Mouse (Mus musculus): ENCODE data around the gene Tnfsfm13. TPM values are rescaled to one million over a fixed set of nuclear protein-coding genes. Genes with fewer than 3 reads are reported as not detected.
"Not testable (repeated sequence)": the region's sequence is repeated elsewhere in the genome, so short reads cannot be mapped to it uniquely, and the experiment has no call there.

Gene Tnfsfm13
- polyA plus RNA-seq, 1 experiment from 2014 or later = 0.75 TPM

DNA sequence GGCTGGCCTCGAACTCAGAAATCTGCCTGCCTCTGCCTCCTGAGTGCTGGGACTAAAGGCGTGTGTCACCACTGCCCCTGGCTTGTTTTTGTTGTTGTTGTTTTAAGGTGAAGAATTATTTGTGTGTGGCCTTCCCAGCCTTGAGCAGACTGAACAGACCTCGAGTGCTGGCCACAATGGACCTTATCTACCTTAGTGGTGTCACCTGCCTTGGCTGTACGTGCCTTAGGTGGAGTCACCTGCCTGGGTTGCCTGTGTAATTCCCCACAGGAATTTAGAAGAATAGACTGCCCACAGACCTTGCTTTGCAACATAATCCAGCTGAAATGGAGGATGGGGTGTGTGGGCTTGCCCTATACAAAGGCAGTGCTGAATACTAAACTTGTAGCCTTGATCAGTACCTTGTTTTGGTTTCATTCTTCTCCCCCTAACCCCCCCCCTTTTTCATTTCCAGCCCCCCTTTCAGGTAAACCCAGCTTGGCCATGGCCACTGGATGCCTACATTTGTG, 12.0 kb upstream of the Tnfsfm13 start:
- H3K27ac ChIP-seq (ENCODE audit: low read depth, low read length) = no peak overlapping the region
- H3K4me2 ChIP-seq (ENCODE audit: low read depth, low read length) = no peak overlapping the region
- H3K9ac ChIP-seq (replicated peaks; ENCODE audit: low read depth, low read length) = no peak overlapping the region
- no peaks in the 10 kb centered on the region for H3K4me1 ChIP-seq (ENCODE audit: control insufficient read depth, insufficient read depth, low read length)
- ATAC-seq (ENCODE audit: low read depth) = no peak
- no peaks in the 10 kb centered on the region for H3K27me3 ChIP-seq (ENCODE audit: control insufficient read depth, insufficient read depth, low read length)
- no peaks in the 10 kb centered on the region for H3K36me3 ChIP-seq (ENCODE audit: control insufficient read depth, insufficient read depth, low read length)
- WGBS = 84% methylated on average over 4 of the region's 4 CpGs
- no peaks in the 10 kb centered on the region for H3K9me3 ChIP-seq (ENCODE audit: control insufficient read depth, low read length)
- no peak overlapping the region for H3K4me3 ChIP-seq (ENCODE audit: low read depth, low read length)

DNA sequence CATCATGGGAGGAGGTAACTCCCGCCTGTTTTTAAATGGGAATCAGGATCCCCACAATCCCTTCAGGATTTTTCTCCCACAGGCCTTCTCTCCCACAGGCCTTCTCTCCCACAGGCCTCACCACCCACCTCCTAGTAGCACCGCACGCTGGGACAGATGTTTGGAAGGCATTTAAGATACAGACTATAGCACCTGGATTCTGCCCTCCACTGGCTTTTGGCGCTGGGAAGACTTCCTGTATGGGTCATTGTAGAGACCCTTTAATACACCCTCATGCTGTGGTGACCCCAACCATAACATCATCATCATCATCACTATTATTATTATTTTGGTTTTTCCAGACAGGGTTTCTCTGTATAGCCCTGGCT, 11.6 kb upstream of the Tnfsfm13 start:
- Histone ChIP-seq H3K9ac (replicated peaks; ENCODE audit: low read depth, low read length) (no peak overlapping the region), H3K4me3 (ENCODE audit: low read depth, low read length) (no peak overlapping the region), H3K4me1 (ENCODE audit: control insufficient read depth, insufficient read depth, low read length) (no peaks in the 10 kb centered on the region), H3K36me3 (ENCODE audit: control insufficient read depth, insufficient read depth, low read length) (no peaks in the 10 kb centered on the region), H3K4me2 (ENCODE audit: low read depth, low read length) (no peak overlapping the region), H3K27ac (ENCODE audit: low read depth, low read length) (no peak overlapping the region), H3K9me3 (ENCODE audit: control insufficient read depth, low read length) (no peaks in the 10 kb centered on the region), H3K27me3 (ENCODE audit: control insufficient read depth, insufficient read depth, low read length) (no peaks in the 10 kb centered on the region)
- 92% methylated on average over 4 of the region's 4 CpGs for WGBS
- no peak for ATAC-seq (ENCODE audit: low read depth)

DNA sequence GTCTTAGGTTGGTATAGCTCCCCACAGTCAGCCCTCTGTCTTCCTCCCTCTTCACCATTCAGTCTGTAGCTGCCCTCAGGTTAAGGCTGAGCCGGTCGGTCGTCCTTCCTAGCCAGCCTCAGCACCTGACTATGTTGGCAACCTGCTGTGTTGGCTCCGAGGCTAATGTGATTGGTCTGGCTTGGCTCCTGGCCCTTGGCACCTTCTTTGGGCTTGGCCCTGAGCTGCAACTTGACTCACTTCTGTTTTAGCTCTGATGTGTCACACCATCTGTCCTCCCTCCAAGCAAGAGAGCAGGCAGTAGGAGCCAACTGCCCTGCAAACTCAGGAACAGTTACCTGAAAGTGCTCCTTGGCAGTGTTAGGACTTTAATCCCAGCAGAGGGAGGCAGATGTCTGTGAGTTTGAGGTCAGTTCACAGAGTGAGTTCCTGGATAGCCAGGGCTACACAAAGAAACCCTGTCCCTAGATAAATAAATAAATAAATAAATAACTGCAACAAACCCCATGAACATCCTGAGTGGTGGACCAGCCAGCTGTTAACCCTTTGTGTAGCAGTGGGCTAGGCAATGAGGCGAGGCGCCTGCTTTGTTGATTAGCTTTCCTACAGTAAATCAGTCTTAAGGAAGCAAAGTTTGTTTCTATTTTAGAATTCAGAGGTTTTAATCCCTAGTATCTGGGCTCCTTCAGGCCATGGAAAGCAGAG, 11.0 kb upstream of the Tnfsfm13 start:
- H3K4me2 ChIP-seq (ENCODE audit: low read depth, low read length) = no peak overlapping the region
- no peak overlapping the region for H3K9ac ChIP-seq (replicated peaks; ENCODE audit: low read depth, low read length)
- no peak for ATAC-seq (ENCODE audit: low read depth)
- no peaks in the 10 kb centered on the region for H3K27me3 ChIP-seq (ENCODE audit: control insufficient read depth, insufficient read depth, low read length)
- WGBS = 51% methylated on average over 6 of the region's 6 CpGs
- no peak overlapping the region for H3K4me3 ChIP-seq (ENCODE audit: low read depth, low read length)
- no peak overlapping the region for H3K27ac ChIP-seq (ENCODE audit: low read depth, low read length)
- no peaks in the 10 kb centered on the region for H3K4me1 ChIP-seq (ENCODE audit: control insufficient read depth, insufficient read depth, low read length)
- no peaks in the 10 kb centered on the region for H3K9me3 ChIP-seq (ENCODE audit: control insufficient read depth, low read length)
- no peaks in the 10 kb centered on the region for H3K36me3 ChIP-seq (ENCODE audit: control insufficient read depth, insufficient read depth, low read length)

DNA sequence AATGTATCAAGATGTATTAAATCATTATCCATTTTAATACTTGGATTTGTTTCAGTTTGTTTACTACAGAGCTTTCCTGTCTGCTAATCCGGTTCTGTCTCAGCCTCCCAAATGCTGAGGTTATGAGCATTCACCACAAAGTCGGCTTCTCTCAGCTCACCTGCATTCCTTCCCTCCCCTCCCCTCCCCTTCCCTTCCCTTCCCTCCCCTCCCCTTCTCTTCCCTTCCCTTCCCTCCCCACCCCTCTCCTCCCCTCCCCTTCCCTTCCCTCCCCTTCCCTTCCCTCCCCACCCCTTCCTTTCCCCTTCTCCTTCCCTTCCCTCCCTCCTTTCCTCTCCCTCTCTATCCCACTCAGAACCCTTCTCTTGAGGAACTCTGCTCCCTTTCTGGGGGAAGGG, 8.7 kb upstream of the Tnfsfm13 start:
- no peaks in the 10 kb centered on the region for H3K27me3 ChIP-seq (ENCODE audit: control insufficient read depth, insufficient read depth, low read length)
- H3K4me2 ChIP-seq (ENCODE audit: low read depth, low read length) = no peak overlapping the region
- no peaks in the 10 kb centered on the region for H3K9me3 ChIP-seq (ENCODE audit: control insufficient read depth, low read length)
- H3K27ac ChIP-seq (ENCODE audit: low read depth, low read length) = no peak overlapping the region
- no peak overlapping the region for H3K4me3 ChIP-seq (ENCODE audit: low read depth, low read length)
- 46% methylated on average over 2 of the region's 2 CpGs for WGBS
- no peaks in the 10 kb centered on the region for H3K4me1 ChIP-seq (ENCODE audit: control insufficient read depth, insufficient read depth, low read length)
- no peak for ATAC-seq (ENCODE audit: low read depth)
- H3K36me3 ChIP-seq (ENCODE audit: control insufficient read depth, insufficient read depth, low read length) = no peaks in the 10 kb centered on the region
- H3K9ac ChIP-seq (replicated peaks; ENCODE audit: low read depth, low read length) = no peak overlapping the region

DNA sequence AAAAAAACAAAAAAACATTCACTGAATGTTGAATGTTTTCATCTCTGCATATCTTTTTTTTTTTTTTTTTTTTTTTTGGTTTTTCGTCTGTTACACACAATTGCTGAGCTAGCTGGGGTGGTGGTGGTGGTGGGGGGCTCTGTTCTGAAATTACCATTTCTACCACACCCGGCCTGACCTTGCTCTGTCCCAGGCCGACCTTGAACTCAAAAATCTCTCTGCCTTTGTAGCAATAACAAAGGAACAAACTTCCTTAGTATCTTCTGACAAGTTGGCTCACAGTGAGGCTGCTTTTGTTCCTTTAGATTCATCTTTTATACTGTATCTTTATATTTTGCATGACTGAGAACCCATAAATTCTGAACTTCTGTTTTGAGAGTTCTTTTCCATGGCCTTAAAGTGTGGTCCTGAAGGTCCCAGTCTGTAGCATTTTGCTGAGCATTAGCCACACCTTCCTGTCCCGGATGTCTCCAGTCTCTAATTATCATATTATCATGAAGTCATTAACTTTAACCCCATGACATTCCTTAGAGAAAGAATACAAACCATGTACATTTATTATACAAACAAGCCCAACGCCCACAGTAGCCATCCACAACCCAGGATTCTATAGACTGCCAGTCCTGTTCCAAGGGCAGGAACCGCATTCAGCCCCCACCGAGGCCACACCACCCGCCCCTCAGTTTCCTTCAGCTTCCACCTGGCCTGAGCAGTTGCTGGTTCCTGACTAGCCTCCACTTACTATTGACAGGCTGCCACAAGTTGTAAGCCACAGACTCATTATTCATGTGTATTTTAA, 8.1 kb upstream of the Tnfsfm13 start:
- ATAC-seq (ENCODE audit: low read depth) = no peak
- Histone ChIP-seq H3K36me3 (ENCODE audit: control insufficient read depth, insufficient read depth, low read length) (no peaks in the 10 kb centered on the region), H3K9ac (replicated peaks; ENCODE audit: low read depth, low read length) (no peak overlapping the region), H3K27me3 (ENCODE audit: control insufficient read depth, insufficient read depth, low read length) (no peaks in the 10 kb centered on the region), H3K4me2 (ENCODE audit: low read depth, low read length) (no peak overlapping the region), H3K4me1 (ENCODE audit: control insufficient read depth, insufficient read depth, low read length) (no peaks in the 10 kb centered on the region), H3K27ac (ENCODE audit: low read depth, low read length) (no peak overlapping the region), H3K9me3 (ENCODE audit: control insufficient read depth, low read length) (no peaks in the 10 kb centered on the region), H3K4me3 (ENCODE audit: low read depth, low read length) (no peak overlapping the region)
- 78% methylated on average over 8 of the region's 8 CpGs for WGBS

DNA sequence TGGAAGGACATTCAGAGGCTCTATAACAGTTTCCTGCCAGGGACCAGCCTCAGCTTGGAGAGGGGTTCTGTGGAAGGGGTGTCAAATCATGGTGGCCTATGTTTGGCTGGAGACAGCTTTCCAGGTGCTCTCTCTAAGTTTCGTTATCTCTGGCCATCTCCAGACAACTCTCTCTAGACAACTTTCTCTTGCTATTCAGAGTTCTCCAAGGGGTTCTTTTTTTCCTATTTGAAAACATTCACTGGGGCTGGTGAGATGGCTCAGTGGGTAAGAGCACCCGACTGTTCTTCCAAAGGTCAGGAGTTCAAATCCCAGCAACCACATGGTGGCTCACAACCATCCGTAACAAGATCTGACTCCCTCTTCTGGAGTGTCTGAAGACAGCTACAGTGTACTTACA, 7.5 kb upstream of the Tnfsfm13 start:
- ATAC-seq (ENCODE audit: low read depth); H3K36me3 ChIP-seq (ENCODE audit: control insufficient read depth, insufficient read depth, low read length); H3K9me3 ChIP-seq (ENCODE audit: control insufficient read depth, low read length); H3K4me3 ChIP-seq (ENCODE audit: low read depth, low read length); H3K4me2 ChIP-seq (ENCODE audit: low read depth, low read length); H3K27me3 ChIP-seq (ENCODE audit: control insufficient read depth, insufficient read depth, low read length); H3K9ac ChIP-seq (replicated peaks; ENCODE audit: low read depth, low read length); H3K4me1 ChIP-seq (ENCODE audit: control insufficient read depth, insufficient read depth, low read length); H3K27ac ChIP-seq (ENCODE audit: low read depth, low read length): not testable (repeated sequence)
- WGBS = 59% methylated on average over 2 of the region's 3 CpGs

DNA sequence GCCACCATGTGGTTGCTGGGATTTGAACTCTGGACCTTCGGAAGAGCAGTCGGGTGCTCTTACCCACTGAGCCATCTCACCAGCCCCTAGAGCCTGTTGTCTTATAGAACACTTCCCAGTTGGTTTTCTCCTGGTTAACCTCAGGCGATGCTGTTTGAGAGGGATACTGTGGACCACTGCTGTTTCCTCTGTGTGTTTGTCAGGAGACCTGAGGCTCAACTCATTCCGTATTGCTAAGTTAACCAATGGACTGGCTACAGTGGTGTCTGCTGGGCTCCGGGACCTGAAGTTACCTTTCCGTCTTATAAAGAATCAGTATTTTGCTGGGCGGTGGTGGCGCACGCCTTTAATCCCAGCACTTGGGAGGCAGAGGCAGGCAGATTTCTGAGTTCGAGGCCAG, 7.0 kb upstream of the Tnfsfm13 start:
- not testable (repeated sequence) for H3K4me1 ChIP-seq (ENCODE audit: control insufficient read depth, insufficient read depth, low read length); H3K36me3 ChIP-seq (ENCODE audit: control insufficient read depth, insufficient read depth, low read length); H3K9ac ChIP-seq (replicated peaks; ENCODE audit: low read depth, low read length); H3K9me3 ChIP-seq (ENCODE audit: control insufficient read depth, low read length); ATAC-seq (ENCODE audit: low read depth); H3K27me3 ChIP-seq (ENCODE audit: control insufficient read depth, insufficient read depth, low read length); H3K4me2 ChIP-seq (ENCODE audit: low read depth, low read length); H3K27ac ChIP-seq (ENCODE audit: low read depth, low read length); H3K4me3 ChIP-seq (ENCODE audit: low read depth, low read length)
- WGBS = 93% methylated on average over 10 of the region's 10 CpGs

DNA sequence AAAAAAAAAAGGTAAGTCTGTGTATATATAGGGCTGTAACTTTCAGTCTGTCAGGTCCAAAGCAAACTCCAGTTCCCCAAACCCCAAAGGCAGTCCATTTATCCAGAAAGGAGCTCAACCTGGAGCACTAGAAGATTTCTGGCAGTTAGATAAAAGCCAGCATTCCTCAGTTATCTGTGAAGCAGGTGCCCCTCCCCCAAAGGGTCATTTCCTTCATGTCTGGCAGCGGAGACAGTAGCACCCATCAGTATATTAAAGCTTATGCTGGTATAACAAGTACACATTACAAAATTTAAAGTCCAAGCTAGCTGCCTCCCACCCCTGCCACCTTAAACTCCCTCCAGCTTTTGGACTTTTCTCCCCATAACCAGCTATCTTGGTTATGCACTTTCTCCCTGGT, 3.7 kb upstream of the Tnfsfm13 start:
- no peak for ATAC-seq (ENCODE audit: low read depth)
- H3K9ac ChIP-seq (replicated peaks; ENCODE audit: low read depth, low read length) = no peak overlapping the region
- 64% methylated on average over 1 of the region's 1 CpGs for WGBS
- H3K4me2 ChIP-seq (ENCODE audit: low read depth, low read length) = no peak overlapping the region
- peaks cover 10% of the 10 kb centered on the region; the same call in 1 of the 2 replicates for H3K4me1 ChIP-seq (ENCODE audit: control insufficient read depth, insufficient read depth, low read length)
- no peaks in the 10 kb centered on the region for H3K9me3 ChIP-seq (ENCODE audit: control insufficient read depth, low read length)
- no peaks in the 10 kb centered on the region for H3K36me3 ChIP-seq (ENCODE audit: control insufficient read depth, insufficient read depth, low read length)
- H3K27me3 ChIP-seq (ENCODE audit: control insufficient read depth, insufficient read depth, low read length) = no peaks in the 10 kb centered on the region
- H3K4me3 ChIP-seq (ENCODE audit: low read depth, low read length) = no peak overlapping the region
- no peak overlapping the region for H3K27ac ChIP-seq (ENCODE audit: low read depth, low read length)

DNA sequence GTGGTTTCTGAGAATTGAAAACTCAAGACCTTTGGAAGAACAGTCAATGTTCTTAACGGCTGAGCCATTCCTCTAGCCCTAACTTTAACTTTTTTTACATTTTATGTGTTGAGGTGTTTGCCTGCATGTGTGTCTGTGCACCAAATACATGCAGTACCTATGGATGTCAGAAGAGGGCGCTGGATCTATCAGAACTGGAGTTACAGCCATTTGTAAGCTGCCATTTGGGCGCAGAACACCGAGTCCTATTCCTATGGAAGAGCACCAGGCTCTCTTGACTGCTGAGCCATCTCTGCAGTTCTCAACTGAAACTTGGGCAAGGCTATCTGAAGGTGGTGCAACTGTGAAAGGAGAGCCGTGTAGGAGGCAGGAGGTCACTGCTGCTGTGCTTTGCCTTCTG, 2.7 kb upstream of the Tnfsfm13 start:
- Histone ChIP-seq H3K27ac (ENCODE audit: low read depth, low read length) (no peak overlapping the region), H3K9ac (replicated peaks; ENCODE audit: low read depth, low read length) (no peak overlapping the region), H3K4me1 (ENCODE audit: control insufficient read depth, insufficient read depth, low read length) (peaks cover 10% of the 10 kb centered on the region; the same call in 1 of the 2 replicates), H3K4me3 (ENCODE audit: low read depth, low read length) (no peak overlapping the region), H3K27me3 (ENCODE audit: control insufficient read depth, insufficient read depth, low read length) (no peaks in the 10 kb centered on the region), H3K4me2 (ENCODE audit: low read depth, low read length) (no peak overlapping the region), H3K9me3 (ENCODE audit: control insufficient read depth, low read length) (no peaks in the 10 kb centered on the region), H3K36me3 (ENCODE audit: control insufficient read depth, insufficient read depth, low read length) (no peaks in the 10 kb centered on the region)
- no peak for ATAC-seq (ENCODE audit: low read depth)
- 73% methylated on average over 5 of the region's 5 CpGs for WGBS

Data from neural tube, embryonic 14.5 days (tissue).